Mouse (Mus musculus): ENCODE measurements around the gene 1810030O07Rik. TPM values are rescaled to one million over a fixed set of nuclear protein-coding genes. Genes with fewer than 3 reads are reported as not detected.

The 1810030O07Rik gene
- polyA plus RNA-seq (2012; ENCODE audit: low replicate concordance), result 4.8 and 5.1 TPM in 2 replicates

DNA sequence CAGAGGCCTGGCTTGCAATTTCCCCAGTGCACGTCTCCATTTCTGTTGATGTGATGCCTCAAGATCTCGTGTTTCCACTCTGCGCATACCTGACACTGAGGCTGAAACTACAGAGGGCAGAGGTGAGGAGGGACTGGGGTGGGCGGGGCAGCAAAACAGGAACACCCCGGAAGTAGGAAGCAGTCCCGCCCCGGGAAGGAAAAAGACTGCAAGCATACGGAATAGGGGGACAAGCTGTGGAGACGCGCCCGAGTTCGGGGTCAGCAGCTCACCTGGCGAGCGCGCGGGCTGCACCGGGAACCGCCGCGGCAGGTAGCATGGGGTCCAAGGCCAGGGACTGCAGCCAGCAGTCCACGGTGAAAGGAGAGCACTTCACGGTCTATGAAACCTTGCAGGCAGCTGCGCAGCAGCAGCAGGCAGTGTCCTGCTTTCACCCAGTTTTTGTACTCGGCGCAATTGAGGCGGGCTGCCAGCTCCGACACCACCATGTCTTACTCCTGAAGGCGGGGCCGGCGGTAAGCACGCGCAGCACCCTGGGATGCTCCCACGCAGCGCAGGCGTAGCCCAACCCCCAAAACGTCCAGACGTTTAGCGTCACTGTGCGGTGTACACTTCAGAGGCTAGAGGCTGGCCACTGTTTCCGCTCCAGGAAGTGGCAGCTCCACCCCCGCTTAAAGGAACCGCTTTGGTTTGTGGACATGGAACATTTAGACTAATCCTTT lies at the start of gene 1810030O07Rik:
Gene 1810030O07Rik, minus strand, starts transcription at position 615 of the 722 bp plus-strand sequence.

Other genes starting within 250 kb of the 1810030O07Rik start
- 0.84 and 2.4 TPM in 2 replicates for gene Atp6ap2, start 85.9 kb downstream of the 1810030O07Rik start, polyA plus RNA-seq (2012; ENCODE audit: low replicate concordance)
- 4.7 and 9.7 TPM in 2 replicates for gene Med14, start 88.4 kb upstream of the 1810030O07Rik start, polyA plus RNA-seq (2012; ENCODE audit: low replicate concordance)